Mouse (Mus musculus): ENCODE measurements around the gene Grm3.
A peak's percentile ranks its signal among the peaks of the same experiment; 100 is the strongest.

Grm3 gene

GRCm38 (mm10) chr5:9622264-9623094 is 102.5 kb downstream of the Grm3 start:
- DNase-seq: no peak

- no peak for DNase-seq
These were observed 103.4 kb downstream of the Grm3 start for GRCm38 (mm10) chr5:9621417-9622067.

GRCm38 (mm10) chr5:9579021-9579420 is 145.9 kb downstream of the Grm3 start:
- no peak for DNase-seq

GRCm38 (mm10) chr5:9578571-9578970 is 146.4 kb downstream of the Grm3 start:
- DNase-seq: no peak

GRCm38 (mm10) chr5:9570946-9571345 is 154.0 kb downstream of the Grm3 start:
- no peak for DNase-seq

GRCm38 (mm10) chr5:9557706-9558105 is 167.3 kb downstream of the Grm3 start:
- DNase-seq: no peak

GRCm38 (mm10) chr5:9540822-9541557 is 184.0 kb downstream of the Grm3 start:
- peak; percentile 2 for DNase-seq

GRCm38 (mm10) chr5:9525507-9525906 is 199.5 kb downstream of the Grm3 start:
- no peak for DNase-seq

- no peak for DNase-seq
These were observed 213.9 kb downstream of the Grm3 start for GRCm38 (mm10) chr5:9511027-9511426.

GRCm38 (mm10) chr5:9497235-9497634 is 227.7 kb downstream of the Grm3 start:
- no peak for DNase-seq

- no peak for DNase-seq
These were observed 229.5 kb downstream of the Grm3 start for GRCm38 (mm10) chr5:9495456-9495855.

- no peak for DNase-seq
These were observed 247.4 kb downstream of the Grm3 start for GRCm38 (mm10) chr5:9477587-9477986.

GRCm38 (mm10) chr5:9453298-9453697 is 271.7 kb downstream of the Grm3 start:
- DNase-seq: no peak

- DNase-seq: peak; percentile 1
These were observed 275.4 kb downstream of the Grm3 start for GRCm38 (mm10) chr5:9449570-9449969.

GRCm38 (mm10) chr5:9448931-9449330 is 276.0 kb downstream of the Grm3 start:
- DNase-seq: no peak

- no peak for DNase-seq
These were observed 278.8 kb downstream of the Grm3 start for GRCm38 (mm10) chr5:9446146-9446545.

Measured in kidney, adult 9 months (tissue).